Mouse (Mus musculus): Measurements from ENCODE around the gene Gm20532.

Gm20532 gene

DNA sequence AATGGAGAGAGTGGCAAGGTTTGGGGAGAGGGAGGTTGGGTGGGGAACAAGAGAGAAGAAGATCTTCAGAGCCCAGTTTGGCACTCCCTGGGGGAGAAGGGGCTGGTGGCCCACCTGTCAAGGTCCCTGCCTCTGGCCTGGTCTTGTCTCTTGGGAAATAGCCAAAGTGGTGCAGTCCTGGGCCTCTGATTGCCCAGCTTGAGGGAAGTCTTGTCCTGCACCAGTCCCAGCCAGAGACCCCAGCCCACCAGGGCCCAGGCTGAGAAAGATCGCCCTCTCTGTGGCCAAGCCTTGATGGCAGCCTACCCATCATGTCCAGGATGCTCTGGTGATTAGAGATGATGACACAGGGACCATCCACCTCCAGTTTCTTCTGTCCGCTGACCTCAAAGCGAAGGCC lies 10.5 kb downstream of the Gm20532 start:
- DNase-seq (ENCODE audit: low spot score), result no peak

DNA sequence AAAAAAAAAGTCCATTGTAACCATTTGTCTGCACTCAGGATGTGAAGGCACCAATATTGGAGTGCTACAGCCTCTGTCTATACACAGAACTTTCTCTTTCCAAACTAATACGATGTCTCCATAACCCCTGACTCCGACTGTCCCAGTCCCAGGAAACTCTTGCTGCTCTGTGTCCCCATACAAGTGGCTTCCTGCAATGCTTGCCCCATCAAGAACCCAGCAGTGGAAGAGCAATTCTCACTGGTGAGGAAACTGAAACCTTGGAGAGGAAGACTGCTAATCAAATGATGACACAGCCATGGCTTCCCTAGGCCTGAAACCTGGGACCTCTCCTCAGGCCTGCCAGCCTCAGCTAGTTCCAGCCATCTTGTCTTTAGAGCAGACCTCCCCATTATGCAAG lies 11.4 kb downstream of the Gm20532 start:
- DNase-seq (ENCODE audit: low spot score), result no peak

DNA sequence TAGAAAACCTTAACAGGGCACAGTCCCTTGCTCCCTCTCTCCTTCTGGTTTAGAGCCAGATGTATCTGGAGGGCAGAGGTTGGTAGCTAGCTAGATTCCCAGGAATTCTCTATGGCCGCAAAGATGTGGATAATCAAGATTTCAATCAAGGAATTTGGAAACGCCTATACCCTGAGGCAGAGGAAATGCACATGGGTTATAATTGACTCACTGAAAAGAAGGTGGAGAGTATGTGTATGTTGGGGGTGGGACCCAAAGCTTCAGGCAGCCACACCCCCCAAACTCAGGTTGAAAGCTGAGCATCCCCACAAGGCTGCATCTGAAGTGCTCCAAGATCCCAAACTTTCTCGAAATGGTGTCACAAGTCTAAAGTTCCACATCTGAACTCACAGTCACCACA lies 12.0 kb downstream of the Gm20532 start:
- no peak for DNase-seq (ENCODE audit: low spot score)

DNA sequence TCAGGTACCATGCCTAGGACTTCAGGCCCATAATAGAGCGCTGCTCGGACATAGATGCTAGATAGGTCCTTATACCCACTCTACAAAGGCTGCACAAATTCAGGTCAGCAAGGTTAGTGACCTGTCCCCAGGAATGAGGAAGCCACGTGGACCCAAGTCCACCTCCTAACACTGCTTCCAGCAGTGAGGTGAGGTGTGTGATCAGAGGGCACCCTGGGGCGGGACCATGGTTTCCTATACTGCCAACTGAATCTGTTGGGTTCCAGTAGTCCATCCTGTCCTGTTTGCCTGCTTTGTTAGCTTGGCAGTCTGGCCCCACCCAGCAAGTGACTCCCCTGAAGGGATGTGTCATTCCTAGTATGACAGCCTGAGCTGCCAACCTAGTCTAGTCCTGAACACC lies 13.5 kb downstream of the Gm20532 start:
- no peak for DNase-seq (ENCODE audit: low spot score)

DNA sequence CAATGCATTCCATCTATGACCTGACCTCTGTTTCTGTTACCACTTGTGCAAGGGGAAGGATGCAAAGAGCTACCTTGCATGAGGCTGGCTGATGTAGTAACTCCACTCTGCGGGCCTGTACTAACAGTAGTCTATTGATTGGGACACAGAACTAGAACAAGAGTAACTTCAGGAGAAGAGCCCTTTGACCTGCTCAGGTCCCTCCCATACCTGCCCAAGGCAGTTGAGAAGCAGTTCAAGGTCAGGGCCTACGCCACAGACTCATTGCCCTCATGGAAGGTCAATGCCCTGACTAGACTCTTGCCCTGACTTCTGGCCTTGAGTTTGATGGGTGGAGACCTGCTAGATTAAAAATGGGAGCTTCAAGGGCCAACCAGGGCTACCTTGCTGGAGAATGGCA lies 14.2 kb downstream of the Gm20532 start:
- DNase-seq (ENCODE audit: low spot score), result no peak

DNA sequence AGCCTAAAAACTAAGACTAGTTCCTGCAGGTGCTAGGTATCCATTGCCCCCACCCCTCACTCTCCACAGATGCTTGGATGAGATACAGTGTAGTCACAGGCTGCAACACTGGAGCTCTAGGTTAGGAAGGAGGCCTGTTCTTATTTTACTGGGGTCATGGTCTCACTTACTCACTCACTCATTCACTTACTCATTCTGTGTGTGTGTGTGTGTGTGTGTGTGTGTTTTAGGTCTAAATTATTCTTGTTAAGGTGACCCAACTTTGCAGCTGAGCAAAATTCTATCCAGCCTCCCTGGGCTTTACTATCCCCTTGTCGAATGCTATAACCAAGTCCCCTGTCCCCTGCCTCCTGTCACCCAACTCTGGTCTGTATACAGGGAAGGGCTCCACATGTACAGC lies 15.2 kb downstream of the Gm20532 start:
- no peak for DNase-seq (ENCODE audit: low spot score)

DNA sequence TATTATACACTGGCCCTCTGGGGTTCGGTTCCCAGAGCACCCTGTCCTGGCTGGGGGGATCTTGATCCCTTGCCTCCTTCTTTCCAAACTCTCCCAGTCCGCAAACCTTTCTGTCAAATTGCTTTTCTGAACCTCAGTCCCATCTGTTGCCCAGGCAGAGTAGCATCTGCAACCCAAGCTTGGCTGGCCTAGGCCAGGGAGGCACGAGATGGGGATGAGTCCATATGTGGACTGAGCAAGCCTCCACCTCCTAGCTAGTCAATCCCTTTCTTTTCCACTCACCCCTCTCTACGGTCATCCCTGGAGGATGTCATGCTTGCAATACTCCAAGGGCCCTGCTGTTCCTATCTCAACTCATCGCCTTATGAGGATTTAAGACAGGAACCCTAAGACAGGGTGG lies 16.2 kb downstream of the Gm20532 start:
- no peak for DNase-seq (ENCODE audit: low spot score)

DNA sequence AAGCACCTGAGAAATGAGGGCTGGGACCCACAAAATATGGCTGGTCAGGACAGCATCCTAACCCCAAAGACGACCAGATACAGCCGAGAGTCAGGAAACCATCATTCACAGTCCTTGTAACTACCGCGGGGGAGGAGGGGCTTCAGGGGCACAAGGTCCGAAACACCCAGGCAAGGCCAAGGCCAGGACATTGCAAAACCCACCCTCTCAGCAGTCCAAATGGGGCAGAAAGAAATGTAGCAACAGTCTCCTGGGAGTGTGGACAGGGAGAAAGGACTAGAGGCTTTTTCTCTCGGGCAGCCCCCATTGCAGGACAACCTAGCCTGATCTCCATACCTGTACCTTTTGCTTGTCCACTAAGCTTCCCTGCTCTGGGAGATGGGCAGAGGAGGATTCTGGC lies 16.7 kb downstream of the Gm20532 start:
- DNase-seq (ENCODE audit: low spot score), result no peak

DNA sequence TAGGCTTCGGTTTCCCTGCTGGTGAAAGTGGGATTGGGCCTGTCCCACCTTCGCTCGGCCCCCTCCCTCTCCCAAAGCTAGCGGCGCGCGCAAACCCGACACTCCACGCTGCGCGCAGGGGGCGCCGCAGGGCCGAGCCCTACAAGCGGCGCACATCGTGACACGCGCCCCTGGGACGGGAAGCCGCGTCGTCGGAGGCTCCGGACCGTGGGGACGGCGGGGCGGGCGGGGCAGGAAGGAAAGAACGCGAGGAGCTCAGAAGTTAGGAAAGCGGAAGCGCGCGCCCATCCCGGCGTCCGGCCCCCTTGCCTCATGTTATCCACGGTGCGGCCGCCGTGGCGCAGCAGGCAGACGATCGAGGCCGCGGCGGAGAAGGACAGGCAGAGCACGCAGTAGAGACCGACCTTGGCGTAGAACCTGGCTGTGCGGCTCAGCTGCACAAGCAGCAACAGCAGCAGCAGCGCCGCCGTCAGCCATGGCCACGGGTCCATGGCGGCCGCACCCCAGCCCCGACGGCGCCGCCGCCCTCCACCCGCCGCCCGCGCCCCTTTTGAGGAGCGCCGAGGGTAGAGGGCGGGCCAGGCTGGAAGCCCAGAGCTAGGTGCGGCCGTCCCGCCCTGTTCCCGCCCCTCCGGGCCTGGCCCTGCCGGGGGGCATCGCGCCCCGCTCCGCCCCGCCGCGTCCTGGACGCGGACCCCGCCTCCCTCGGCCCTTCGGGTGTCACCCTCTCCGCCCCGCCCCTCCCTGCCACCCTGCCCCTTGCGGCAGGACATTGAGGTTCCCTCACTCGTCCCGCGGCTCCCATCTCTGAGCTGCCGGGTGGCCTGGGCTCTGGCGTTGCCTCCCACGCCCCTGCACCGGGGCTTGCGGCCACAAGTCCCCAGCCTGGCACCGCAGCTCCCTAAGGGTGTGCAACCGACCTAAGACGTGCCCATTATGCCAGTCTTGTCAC lies 17.6 kb downstream of the Gm20532 start, which contains the start of gene Agpat2:
Gene Agpat2 (minus strand): TSS at position 698 of the 952 bp plus-strand sequence.
- DNase-seq (ENCODE audit: low spot score), result peak; percentile 87

DNA sequence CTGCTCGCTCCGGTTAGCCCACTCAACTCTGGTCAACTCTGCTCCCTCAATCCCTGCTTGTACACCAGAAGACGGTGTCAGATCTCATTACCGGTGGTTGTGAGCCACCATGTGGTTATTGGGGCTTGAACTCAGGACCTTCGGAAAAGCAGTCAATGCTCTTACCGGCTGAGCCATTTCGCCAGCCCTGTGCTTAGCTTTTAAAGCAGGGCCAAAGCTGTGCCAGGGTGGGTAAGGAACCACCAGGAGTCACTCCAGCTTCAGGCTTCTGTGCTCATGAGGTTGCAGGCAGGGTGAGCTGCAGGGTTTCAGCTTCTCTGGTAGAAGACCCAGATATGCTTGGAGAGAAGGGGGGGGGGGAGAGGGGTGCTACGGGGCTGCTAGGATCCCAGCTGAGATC lies 18.9 kb downstream of the Gm20532 start:
- DNase-seq (ENCODE audit: low spot score), result no peak

DNA sequence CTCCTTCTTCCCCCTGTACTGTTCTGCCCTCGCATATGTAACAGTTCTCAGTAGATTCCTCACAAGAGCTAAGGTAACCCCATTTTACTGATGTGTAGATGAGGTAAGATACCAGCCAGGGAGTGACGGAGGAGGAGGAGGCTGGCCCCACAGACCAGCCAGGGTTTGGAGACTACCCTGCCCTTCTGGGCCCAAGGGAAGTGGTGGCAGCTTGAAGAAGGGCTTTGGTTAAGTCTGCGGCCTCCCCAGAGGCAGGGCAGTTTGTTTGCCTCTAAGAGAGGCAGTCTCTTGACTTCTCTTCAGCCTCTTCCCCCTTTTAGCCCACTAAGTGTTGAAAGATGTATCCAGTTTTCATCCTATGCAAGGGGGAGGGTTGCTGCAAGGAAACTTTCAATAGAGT lies 20.1 kb downstream of the Gm20532 start:
- no peak for DNase-seq (ENCODE audit: low spot score)

DNA sequence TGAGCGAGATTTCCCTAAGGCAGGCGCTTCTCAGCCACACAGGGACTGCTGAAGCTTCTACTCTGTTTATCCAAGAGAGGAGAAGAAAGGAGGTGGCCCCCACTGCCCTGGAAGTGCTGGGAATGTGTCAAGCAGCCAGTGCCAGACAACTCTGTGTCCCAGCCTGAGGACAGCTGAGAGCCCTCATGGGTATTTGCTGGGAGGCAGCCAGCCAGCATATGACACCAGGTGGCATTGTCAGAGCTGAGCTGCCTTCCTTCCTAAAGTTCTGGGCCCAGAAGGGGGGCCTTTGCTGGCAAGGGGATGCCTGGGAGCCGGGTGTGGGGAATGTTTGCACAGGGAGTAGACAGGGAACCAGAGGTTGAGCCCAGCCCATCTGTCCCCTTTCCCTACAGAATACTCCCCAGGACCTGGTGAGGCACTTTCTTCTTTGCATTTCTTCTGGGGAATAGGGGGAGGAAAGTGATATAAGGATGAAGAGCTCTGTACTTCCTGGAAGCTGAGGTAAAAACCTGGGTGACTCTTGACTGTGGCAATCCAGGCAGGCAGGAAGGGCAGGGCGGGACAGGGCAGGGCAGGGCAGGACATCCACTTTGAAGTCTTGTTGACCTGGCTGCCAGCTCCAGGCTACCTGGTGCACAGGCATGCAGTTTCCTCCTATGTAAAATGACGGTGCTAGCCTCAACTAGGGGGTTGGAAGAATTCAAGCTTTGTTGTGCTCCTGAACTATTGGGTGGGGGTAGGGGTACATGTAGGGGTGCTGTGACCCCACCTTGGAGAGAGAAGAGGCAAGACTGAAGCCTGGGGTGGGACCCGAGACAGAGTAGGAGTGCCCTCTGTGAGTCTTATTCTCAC lies 20.8 kb downstream of the Gm20532 start:
- no peak for DNase-seq (ENCODE audit: low spot score)

DNA sequence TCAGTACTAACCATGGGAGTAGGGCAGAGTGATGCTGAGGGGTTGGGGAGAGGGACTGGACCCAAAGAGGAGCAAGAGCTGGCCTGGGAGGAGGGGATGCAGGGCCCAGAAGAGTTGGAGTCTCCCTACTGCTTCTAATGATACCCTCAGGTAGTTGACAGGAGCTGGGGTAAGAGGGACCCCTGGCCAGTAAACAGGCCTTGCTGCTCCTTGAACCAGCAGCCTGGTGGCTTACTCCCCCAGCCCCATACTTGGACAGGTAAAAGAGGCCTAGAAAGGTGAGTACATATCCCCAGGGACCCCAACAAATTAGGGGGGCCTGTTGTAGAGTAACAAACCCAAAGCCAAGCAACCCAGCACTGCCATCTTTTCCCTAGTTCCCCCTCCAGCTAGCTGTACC lies 22.3 kb downstream of the Gm20532 start:
- no peak for DNase-seq (ENCODE audit: low spot score)

DNA sequence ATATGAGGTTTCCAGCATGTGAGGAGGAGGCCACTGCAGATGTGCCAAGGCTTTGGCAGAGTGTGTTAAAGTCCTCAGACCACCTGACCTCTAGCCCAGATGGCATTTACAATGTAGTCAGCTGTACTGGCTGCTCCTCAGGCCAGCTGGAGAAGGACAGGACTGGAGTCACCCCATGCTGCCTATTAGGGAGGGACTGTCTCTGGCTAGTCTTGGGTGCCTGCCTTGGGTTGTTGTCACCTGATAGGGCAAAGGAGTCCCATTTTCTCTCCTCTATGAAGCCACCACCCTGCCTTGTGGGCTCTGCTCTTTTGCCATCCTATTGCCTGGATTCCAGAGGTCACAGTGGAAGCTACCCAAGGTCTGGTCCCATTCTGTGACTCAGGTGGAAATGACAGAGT lies 22.8 kb downstream of the Gm20532 start:
- DNase-seq (ENCODE audit: low spot score), result peak; percentile 29

DNA sequence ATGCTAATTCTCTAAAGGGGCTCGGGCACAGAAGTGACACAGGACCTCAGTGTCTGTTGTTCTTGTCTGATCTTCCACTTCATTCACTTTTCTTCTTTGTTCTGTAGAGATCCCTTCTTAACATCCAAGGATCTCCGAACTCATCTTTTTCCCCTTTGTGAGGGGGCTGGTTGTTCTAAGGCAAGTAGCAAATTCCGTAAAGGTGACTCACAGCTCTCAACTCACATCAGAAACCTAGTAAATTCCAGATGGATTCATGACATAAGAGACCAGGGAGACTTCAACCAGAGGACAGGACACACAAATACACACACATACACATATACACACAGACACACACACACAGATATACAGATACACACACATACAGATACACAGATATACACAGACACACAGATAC lies 24.1 kb downstream of the Gm20532 start:
- DNase-seq (ENCODE audit: low spot score), result no peak

DNA sequence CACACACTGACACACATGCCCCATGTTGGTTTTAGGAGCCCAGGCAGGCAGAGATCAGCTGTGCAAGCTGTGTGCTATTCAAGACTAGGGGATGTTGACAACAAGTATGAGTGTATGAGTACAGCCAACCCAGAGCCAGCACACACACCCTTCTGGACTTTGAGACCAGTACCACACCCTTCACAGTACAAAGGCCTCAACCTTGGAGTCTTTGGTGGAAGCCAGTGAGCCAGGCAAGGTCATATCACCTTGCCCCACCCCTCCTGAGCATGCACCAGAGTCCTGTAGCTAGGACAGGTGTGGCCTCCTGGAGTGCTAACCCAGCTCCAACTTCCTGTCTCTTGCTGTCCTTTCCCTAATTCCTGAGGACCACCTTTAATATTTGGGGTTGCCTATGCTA lies 24.6 kb downstream of the Gm20532 start:
- no peak for DNase-seq (ENCODE audit: low spot score)

DNA sequence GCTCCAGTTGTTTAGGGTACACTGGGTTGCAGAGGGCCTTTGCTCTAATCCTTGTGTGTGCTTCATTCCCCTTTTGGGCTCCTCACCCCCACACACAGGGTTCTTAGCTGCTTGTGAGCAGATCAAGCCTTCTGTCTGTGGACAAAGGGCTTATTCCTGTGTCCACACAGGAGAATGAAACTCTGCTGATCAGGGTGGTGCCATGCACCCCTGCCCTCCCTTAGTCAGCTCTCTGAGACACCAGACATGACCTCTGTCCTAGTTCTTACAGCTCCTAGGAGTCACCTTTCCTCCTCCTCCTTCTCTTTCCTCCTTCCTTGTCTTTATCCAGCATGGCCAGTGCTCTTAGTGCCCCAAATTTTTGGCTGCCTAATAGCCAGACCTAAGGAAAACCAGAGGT lies 25.5 kb downstream of the Gm20532 start:
- DNase-seq (ENCODE audit: low spot score), result no peak

DNA sequence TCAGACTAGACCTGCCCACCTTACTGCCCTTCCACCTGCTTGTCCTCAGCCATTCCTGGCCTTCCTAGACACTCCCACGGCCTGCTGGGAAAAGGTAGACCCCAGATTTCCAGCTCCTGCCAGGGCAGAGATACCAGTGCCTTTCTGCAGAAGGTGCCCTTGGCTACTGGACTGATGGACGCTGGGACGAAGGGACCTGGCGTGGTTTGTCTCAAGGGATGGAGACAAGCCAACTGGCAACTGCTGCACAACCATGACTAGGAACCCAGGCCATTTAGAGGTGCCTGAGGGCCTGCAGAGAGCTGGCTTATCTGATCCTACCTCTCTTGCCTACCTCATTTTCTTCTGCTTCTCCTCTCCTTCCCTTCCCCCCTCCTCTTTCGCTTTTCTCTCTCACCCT lies 28.5 kb downstream of the Gm20532 start:
- DNase-seq (ENCODE audit: low spot score), result peak; percentile 49

DNA sequence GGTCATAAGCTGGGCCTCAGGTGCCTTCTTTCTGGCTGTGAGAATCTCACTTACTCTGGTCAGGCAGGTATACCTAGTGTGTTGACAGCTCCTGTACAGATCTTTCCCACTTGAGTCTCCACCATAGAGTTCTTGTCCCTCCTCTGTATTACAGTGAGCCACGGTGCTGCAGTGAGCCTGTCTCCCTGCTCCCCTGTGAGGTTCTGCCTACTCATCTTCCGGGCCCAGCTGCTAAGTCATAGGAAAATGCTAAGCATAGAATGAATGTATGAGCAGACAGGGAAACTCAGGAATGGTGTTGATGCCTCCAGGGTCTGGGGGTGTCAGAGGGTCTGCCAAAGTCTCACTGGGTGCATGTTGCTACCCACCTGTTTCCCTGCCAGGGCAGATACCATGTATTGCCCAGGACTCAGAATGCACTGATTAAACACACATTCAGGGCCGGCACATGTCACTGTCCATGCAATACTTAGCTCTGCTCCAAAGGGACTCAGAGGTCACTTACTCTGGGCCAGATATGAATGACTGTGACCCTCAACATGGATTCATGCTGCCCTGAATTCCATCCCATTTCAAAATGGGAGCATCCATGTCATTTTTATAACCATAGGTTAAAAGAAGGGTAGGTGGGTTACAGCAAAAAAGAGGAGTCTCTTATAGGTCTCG lies 29.2 kb downstream of the Gm20532 start:
- no peak for DNase-seq (ENCODE audit: low spot score)

DNA sequence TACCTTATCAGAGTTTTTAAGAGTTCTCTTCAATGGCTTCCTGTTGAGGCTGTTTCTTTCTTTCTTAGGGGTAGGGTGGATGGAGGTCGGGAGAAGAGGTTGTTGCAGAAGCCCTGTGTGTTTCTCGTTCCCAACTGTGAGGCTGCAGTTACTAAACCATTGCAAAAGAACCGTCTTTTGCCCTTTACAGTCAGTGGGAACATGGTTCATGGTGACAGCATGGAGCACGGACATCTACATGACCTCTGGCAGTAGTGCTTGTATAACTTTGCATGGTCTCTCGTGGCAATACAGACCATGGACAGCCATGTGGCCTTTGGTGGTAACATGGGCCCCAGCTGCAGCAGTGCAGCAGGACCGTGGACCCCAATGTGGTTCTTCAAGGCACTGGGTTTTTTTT lies 30.9 kb downstream of the Gm20532 start:
- DNase-seq (ENCODE audit: low spot score), result no peak

DNA sequence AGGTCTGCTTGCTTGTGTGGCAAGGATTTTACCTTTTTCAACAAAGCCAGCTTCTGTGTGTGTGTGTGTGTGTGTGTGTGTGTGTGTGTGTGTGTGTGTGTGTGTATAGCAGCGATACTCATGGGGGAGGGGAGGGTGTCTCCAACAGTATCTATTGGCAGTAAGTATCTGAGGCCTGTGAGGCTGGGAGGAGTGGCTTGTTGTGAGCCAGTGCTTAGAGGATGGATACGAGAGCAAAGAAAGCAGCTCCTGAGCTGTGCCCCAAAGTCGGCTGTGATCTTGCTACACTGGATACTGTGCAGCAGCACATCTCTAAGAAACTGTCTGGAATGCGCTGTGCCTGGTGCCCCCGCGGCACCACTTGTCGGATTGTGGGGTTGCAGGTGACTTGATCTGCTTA lies 31.5 kb downstream of the Gm20532 start:
- DNase-seq (ENCODE audit: low spot score), result no peak

DNA sequence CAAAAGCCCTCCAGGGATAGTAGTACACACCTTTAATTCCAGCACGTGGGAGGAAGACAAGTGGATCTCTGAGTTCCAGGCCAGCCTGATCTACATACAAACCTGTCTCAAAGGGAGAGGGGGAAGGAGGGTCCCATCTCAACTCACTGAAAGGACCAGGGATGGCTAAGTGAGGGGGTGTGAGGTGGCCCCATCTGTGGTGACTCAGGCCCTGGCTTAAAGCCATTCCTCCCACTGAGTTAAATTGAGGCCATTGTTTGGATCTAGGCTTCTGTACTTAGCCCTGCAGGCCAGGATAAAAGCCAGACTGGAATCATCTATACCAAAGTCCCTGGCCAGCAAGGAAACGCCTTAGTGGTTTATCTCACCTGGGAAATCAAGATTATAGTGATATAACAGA lies 34.8 kb downstream of the Gm20532 start:
- DNase-seq (ENCODE audit: low spot score), result no peak

DNA sequence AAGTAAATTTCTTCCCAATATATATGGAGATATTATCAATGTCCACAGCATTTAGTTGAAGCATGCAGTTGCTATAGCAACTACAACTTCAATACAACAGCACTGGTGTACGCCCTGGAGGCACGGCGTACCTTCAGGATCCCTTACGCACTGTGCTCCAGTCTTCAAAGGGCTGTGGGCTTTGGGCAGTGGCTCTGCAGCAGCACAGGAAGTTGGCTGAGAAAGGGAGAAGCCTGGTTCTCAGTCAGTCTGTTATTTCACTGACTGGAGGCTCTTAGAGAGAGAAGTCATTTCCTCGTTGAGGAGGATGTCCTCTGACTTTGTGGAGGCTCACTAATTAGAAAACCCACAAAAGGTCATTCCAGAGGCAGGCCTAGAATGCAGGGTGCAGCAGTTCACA lies 36.5 kb downstream of the Gm20532 start:
- DNase-seq (ENCODE audit: low spot score), result no peak
